Mouse (Mus musculus) cerebellum, adult 2 months (tissue): ENCODE measurements at regions not wholly inside any gene's neighbourhood (a gene's known extent, or its start where the extent isn't known, plus 50 kb on each side); places are given as distances from the start of the nearest gene placed in this dataset.

Source experiments
- CTCF ChIP-seq: fragments of 200-500 bp; IDR thresholded peaks from 2 replicates; pipeline ENCODE4 v1.5.1; 2011; ENCODE audit warnings: low read depth, mild to moderate bottlenecking, control low read depth, low read length, moderate library complexity, borderline replicate concordance; ENCODE audit not compliant: insufficient read depth
- POLR2A ChIP-seq: fragments of 200-500 bp; IDR thresholded peaks from 2 replicates; pipeline ENCODE4 v1.6.1; 2011; ENCODE audit warnings: low read length, control low read depth, borderline replicate concordance; ENCODE audit not compliant: insufficient read depth

GRCm38 (mm10) chr7:90062874-90063273, 67.1 kb upstream of the Picalm start:
- TF ChIP-seq CTCF (no peak), POLR2A (no peak)
